Mouse (Mus musculus) adrenal gland, postnatal 36 days (tissue): Measurements from ENCODE around the gene Ugt1a8. TPM values are rescaled to one million over a fixed set of nuclear protein-coding genes. Genes with fewer than 3 reads are reported as not detected.
"Not testable (repeated sequence)": the region's sequence is repeated elsewhere in the genome, so short reads cannot be mapped to it uniquely, and the experiment has no call there.

ENCODE experiments used
- DNase-seq, 2 experiments: peaks; one replicate each; pipeline ENCODE4 v3.0.0; 2021; ENCODE audit warnings: mixed read lengths in 1 of 2
- total RNA-seq, 2 experiments: library from RNA; stranded (reverse); gene quantifications; 2 replicates each; pipeline ENCODE4 v1.2.3; 2021

Ugt1a8 gene
- total RNA-seq, 2 experiments from 2014 or later: not detected

GRCm38 (mm10) chr1:88222216-88222615 lies 134.6 kb downstream of the Ugt1a8 start:
- DNase-seq: no peak

- not testable (repeated sequence) for DNase-seq
Measured at GRCm38 (mm10) chr1:88223011-88223515, 135.4 kb downstream of the Ugt1a8 start.

- no peak for DNase-seq
Measured at GRCm38 (mm10) chr1:88223591-88223990, 136.0 kb downstream of the Ugt1a8 start.

GRCm38 (mm10) chr1:88224029-88224776 lies 136.6 kb downstream of the Ugt1a8 start:
- DNase-seq: peak; percentile 60 to 67

GRCm38 (mm10) chr1:88225301-88225700 lies 137.7 kb downstream of the Ugt1a8 start:
- DNase-seq: not testable (repeated sequence)

GRCm38 (mm10) chr1:88225741-88226140 lies 138.1 kb downstream of the Ugt1a8 start:
- DNase-seq: no peak

GRCm38 (mm10) chr1:88226670-88227379 lies 139.2 kb downstream of the Ugt1a8 start, which contains the start of gene Mroh2a:
Gene Mroh2a, plus strand, starts transcription at chr1:88226986.
- no peak for DNase-seq

- no peak for DNase-seq
Measured at GRCm38 (mm10) chr1:88227482-88227881, 139.9 kb downstream of the Ugt1a8 start.

GRCm38 (mm10) chr1:88228121-88228520 lies 140.5 kb downstream of the Ugt1a8 start:
- DNase-seq: no peak

- DNase-seq: no peak
Measured at GRCm38 (mm10) chr1:88229566-88229965, 142.0 kb downstream of the Ugt1a8 start.

- no peak for DNase-seq
Measured at GRCm38 (mm10) chr1:88229986-88230385, 142.4 kb downstream of the Ugt1a8 start.

GRCm38 (mm10) chr1:88230421-88230820 lies 142.8 kb downstream of the Ugt1a8 start:
- DNase-seq: no peak

- DNase-seq: no peak
Measured at GRCm38 (mm10) chr1:88230981-88231802, 143.6 kb downstream of the Ugt1a8 start.

- DNase-seq: no peak
Measured at GRCm38 (mm10) chr1:88231803-88232499, 144.3 kb downstream of the Ugt1a8 start.

- no peak for DNase-seq
Measured at GRCm38 (mm10) chr1:88232664-88233380, 145.2 kb downstream of the Ugt1a8 start.

- no peak for DNase-seq
Measured at GRCm38 (mm10) chr1:88233421-88234247, 146.0 kb downstream of the Ugt1a8 start.

- DNase-seq: no peak
Measured at GRCm38 (mm10) chr1:88234248-88234610, 146.6 kb downstream of the Ugt1a8 start.

GRCm38 (mm10) chr1:88234646-88235045 lies 147.0 kb downstream of the Ugt1a8 start:
- DNase-seq: no peak

GRCm38 (mm10) chr1:88235046-88235893 lies 147.7 kb downstream of the Ugt1a8 start:
- no peak for DNase-seq
